Mouse (Mus musculus): ENCODE data around the gene Fcgr2b. TPM values are rescaled to one million over a fixed set of nuclear protein-coding genes. Genes with fewer than 3 reads are reported as not detected.

Fcgr2b gene
- total and polyA plus RNA-seq, 3 experiments = 4.7 to 8.2 TPM; not detected in 1

DNA sequence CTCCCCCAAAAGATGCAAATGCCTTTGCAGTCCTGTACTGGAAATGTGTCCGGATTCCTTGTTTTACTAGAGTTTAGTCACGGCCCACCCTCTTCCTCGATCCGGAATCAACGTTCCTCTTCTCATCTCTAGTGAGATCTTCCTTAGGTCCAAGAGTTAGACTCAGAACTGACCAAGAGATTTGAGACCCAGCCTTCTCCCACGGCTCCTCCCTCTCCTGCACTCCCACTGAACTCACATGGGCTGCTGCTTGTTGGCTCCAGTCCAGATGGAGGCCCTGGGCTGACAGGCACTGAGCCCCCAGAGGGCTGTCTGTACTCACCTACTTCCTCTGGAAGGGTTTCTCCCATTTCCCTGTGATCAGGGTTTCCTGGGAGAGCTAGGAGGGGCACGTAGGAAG is 13.3 kb downstream of the Fcgr2b start:
- TF ChIP-seq TAL1 (IDR thresholded peaks at IDR 0.05; ENCODE audit: low read length) (no peak), ZNF384 (IDR thresholded peaks at IDR 0.05; ENCODE audit: low read depth, low read length) (no peak), KAT2A (conservative IDR thresholded peaks at IDR 0.05; ENCODE audit: low read depth, low read length) (no peak), MEF2A (IDR thresholded peaks at IDR 0.05; ENCODE audit: extremely low read depth, insufficient replicate concordance, low read depth, low read length, poor library complexity, severe bottlenecking) (no peak), JUND (IDR thresholded peaks at IDR 0.05; ENCODE audit: low read depth, low read length) (no peak), POLR2AphosphoS5 (IDR thresholded peaks at IDR 0.05; ENCODE audit: borderline replicate concordance, low read depth, low read length) (no peak), MAX (IDR thresholded peaks at IDR 0.05; ENCODE audit: low read length) (no peak), MYC (IDR thresholded peaks at IDR 0.05; ENCODE audit: low read depth, low read length) (no peak), BHLHE40 (IDR thresholded peaks at IDR 0.05; ENCODE audit: borderline replicate concordance, low read depth, low read length) (no peak), GABPA (IDR thresholded peaks at IDR 0.05; ENCODE audit: low read depth, low read length) (no peak), SIN3A (IDR thresholded peaks at IDR 0.05; ENCODE audit: low read length) (no peak), TCF12 (IDR thresholded peaks at IDR 0.05; ENCODE audit: low read depth, low read length) (no peak), GATA1 (IDR thresholded peaks at IDR 0.05; ENCODE audit: low read depth, low read length) (no peak), E2F4 (IDR thresholded peaks at IDR 0.05; ENCODE audit: borderline replicate concordance, low read depth, low read length) (no peak), POLR2A (IDR thresholded peaks at IDR 0.05; ENCODE audit: control insufficient read depth in 1 of 2, insufficient read depth in 1 of 2, low read depth in 1 of 2, low read length in 2 of 2, poor library complexity in 1 of 2) (no peak), ETS1 (IDR thresholded peaks at IDR 0.05; ENCODE audit: low read depth, low read length) (no peak)
- Histone ChIP-seq H3K9ac (ENCODE audit: control insufficient read depth, low read depth, low read length, poor library complexity, severe bottlenecking) (no peak overlapping the region), H3K27me3 (ENCODE audit: control insufficient read depth in 1 of 2, insufficient read depth in 2 of 2, low read length in 2 of 2) (no peaks in the 10 kb centered on the region), H3K27ac (ENCODE audit: control insufficient read depth, low read depth, low read length) (peak overlapping the region; percentile 82), H3K36me3 (ENCODE audit: control insufficient read depth in 1 of 2, insufficient read depth in 2 of 2, low read length in 2 of 2) (peaks cover 0 to 37% of the 10 kb centered on the region in 2 experiments; a peak in 2 of 4 replicates), H3K4me3 (ENCODE audit: control insufficient read depth in 1 of 2, insufficient read depth in 1 of 2, low read depth in 2 of 2, low read length in 2 of 2) (no peak overlapping the region), H3K4me1 (ENCODE audit: control insufficient read depth in 1 of 2, insufficient read depth in 2 of 2, low read length in 2 of 2) (peaks cover 24 to 35% of the 10 kb centered on the region in 2 experiments), H3K9me3 (replicated peaks; ENCODE audit: insufficient read depth, low read length) (no peaks in the 10 kb centered on the region), H3K79me2 (ENCODE audit: control insufficient read depth, insufficient read depth, low read length, poor library complexity) (no peaks in the 10 kb centered on the region)
- peak; percentile 27 for DNase-seq (ENCODE audit: low read depth, low spot score)

DNA sequence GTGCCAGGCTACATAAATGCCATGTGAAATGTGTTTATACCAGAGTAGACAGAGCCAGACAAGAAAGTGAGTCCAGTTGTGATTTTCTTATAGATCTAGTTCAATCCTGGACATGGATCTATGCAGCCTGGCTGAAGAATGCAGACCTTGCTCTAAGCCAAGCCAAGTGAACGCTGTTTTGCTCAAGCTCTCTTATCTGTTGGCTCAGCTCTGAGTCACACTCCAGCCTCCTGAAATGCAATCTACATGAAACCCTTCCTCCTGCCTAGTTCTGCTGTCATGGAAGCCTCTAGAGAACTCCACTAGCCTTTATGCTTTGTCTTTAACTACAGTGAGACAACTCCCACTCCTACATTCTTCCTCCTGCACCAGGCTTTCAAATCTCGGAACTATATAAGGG is 14.0 kb downstream of the Fcgr2b start:
- Histone ChIP-seq H3K27me3 (ENCODE audit: control insufficient read depth in 1 of 2, insufficient read depth in 2 of 2, low read length in 2 of 2) (no peaks in the 10 kb centered on the region), H3K4me1 (ENCODE audit: control insufficient read depth in 1 of 2, insufficient read depth in 2 of 2, low read length in 2 of 2) (peaks cover 28 to 35% of the 10 kb centered on the region in 2 experiments), H3K36me3 (ENCODE audit: control insufficient read depth in 1 of 2, insufficient read depth in 2 of 2, low read length in 2 of 2) (peaks cover 0 to 44% of the 10 kb centered on the region in 2 experiments; a peak in 2 of 4 replicates), H3K27ac (ENCODE audit: control insufficient read depth, low read depth, low read length) (peak overlapping the region; percentile 82), H3K9ac (ENCODE audit: control insufficient read depth, low read depth, low read length, poor library complexity, severe bottlenecking) (peak overlapping the region; percentile 7; the same call in 1 of the 2 replicates), H3K9me3 (replicated peaks; ENCODE audit: insufficient read depth, low read length) (no peaks in the 10 kb centered on the region), H3K79me2 (ENCODE audit: control insufficient read depth, insufficient read depth, low read length, poor library complexity) (no peaks in the 10 kb centered on the region), H3K4me3 (ENCODE audit: control insufficient read depth in 1 of 2, insufficient read depth in 1 of 2, low read depth in 2 of 2, low read length in 2 of 2) (no peak overlapping the region)
- TF ChIP-seq POLR2AphosphoS5 (IDR thresholded peaks at IDR 0.05; ENCODE audit: borderline replicate concordance, low read depth, low read length) (no peak), JUND (IDR thresholded peaks at IDR 0.05; ENCODE audit: low read depth, low read length) (peak; percentile 93), KAT2A (conservative IDR thresholded peaks at IDR 0.05; ENCODE audit: low read depth, low read length) (no peak), NELFE (IDR thresholded peaks at IDR 0.05; ENCODE audit: low read depth, low read length) (no peak), ETS1 (IDR thresholded peaks at IDR 0.05; ENCODE audit: low read depth, low read length) (peak; percentile 74), TCF12 (IDR thresholded peaks at IDR 0.05; ENCODE audit: low read depth, low read length) (0 out of 2 replicates have a peak, but pooled peaks have one; percentile 7), GATA1 (IDR thresholded peaks at IDR 0.05; ENCODE audit: low read depth, low read length) (peak; percentile 92), SIN3A (IDR thresholded peaks at IDR 0.05; ENCODE audit: low read length) (peak; percentile 47; the same call in 1 of the 2 replicates), MXI1 (IDR thresholded peaks at IDR 0.05; ENCODE audit: low read depth, low read length) (peak; percentile 36; the same call in 1 of the 2 replicates), EP300 (IDR thresholded peaks at IDR 0.05; ENCODE audit: low read depth in 1 of 2, low read length in 2 of 2) (peak; percentile 68 to 91), E2F4 (IDR thresholded peaks at IDR 0.05; ENCODE audit: borderline replicate concordance, low read depth, low read length) (no peak), TBP (IDR thresholded peaks at IDR 0.05; ENCODE audit: low read depth, low read length) (0 out of 2 replicates have a peak, but pooled peaks have one; percentile 37)
- peak; percentile 88 for DNase-seq (ENCODE audit: low read depth, low spot score)

Measured in MEL (cell line).